Mouse (Mus musculus) liver, embryonic 14.5 days (tissue): ENCODE data around the gene Pfas. TPM values are rescaled to one million over a fixed set of nuclear protein-coding genes. Genes with fewer than 3 reads are reported as not detected.

Experiments used
- ATAC-seq: fragments of 200-750 bp; cut with Nextera tagmentation; 2 replicates; pipeline ENCODE4 v1.8.0; 2017; ENCODE audit warnings: moderate number of reproducible peaks, mild to moderate bottlenecking, moderate library complexity; ENCODE audit not compliant: insufficient read depth
- DNase-seq, 3 experiments: peaks; one replicate each; pipeline ENCODE4 v3.0.0-alpha.2; 2012 to 2013; ENCODE audit warnings: low read depth in 3 of 3, low spot score in 3 of 3
- H3K27ac ChIP-seq: fragments of 300-500 bp; sonication (generic); 2 replicates; pipeline ENCODE4 v1.5.1; 2014; ENCODE audit warnings: moderate library complexity, mild to moderate bottlenecking, control low read depth, inconsistent platforms
- H3K27me3 ChIP-seq: fragments of 300-500 bp; sonication (generic); 2 replicates; pipeline ENCODE4 v1.6.1; 2014; ENCODE audit warnings: mild to moderate bottlenecking, low read length, moderate library complexity; ENCODE audit not compliant: control insufficient read depth, insufficient read depth
- H3K36me3 ChIP-seq: fragments of 300-500 bp; sonication (generic); replicated peaks from 2 replicates; pipeline ENCODE4 v1.6.1; 2014; ENCODE audit warnings: low read depth; ENCODE audit not compliant: control insufficient read depth, insufficient read depth
- H3K4me1 ChIP-seq, 2 experiments: fragments of 200-500 bp in 1 of 2; fragments of 300-500 bp in 1 of 2; sonication (generic) in 1 of 2; replicated peaks; 2 replicates each; pipeline ENCODE4 v1.6.1; 2012 to 2014; ENCODE audit warnings: antibody characterized with exemption in 1 of 2, inconsistent platforms in 1 of 2, low read length in 1 of 2; ENCODE audit not compliant: control insufficient read depth in 2 of 2, insufficient read depth in 2 of 2
- H3K4me2 ChIP-seq: fragments of 300-500 bp; sonication (generic); 2 replicates; pipeline ENCODE4 v1.6.1; 2014; ENCODE audit warnings: low read depth, mild to moderate bottlenecking, control low read depth, moderate library complexity
- H3K4me3 ChIP-seq, 2 experiments: fragments of 200-500 bp in 1 of 2; fragments of 300-500 bp in 1 of 2; sonication (generic) in 1 of 2; 2 replicates each; pipeline ENCODE4 v1.5.1; 2012 to 2014; ENCODE audit warnings: low read depth in 2 of 2, low read length in 2 of 2, mild to moderate bottlenecking in 2 of 2, control low read depth in 1 of 2, inconsistent platforms in 1 of 2, moderate library complexity in 1 of 2; ENCODE audit not compliant: insufficient read depth in 1 of 2
- H3K9ac ChIP-seq: fragments of 300-500 bp; sonication (generic); replicated peaks from 2 replicates; pipeline ENCODE4 v1.6.1; 2014; ENCODE audit warnings: mild to moderate bottlenecking, control low read depth, moderate library complexity
- H3K9me3 ChIP-seq: fragments of 300-500 bp; sonication (generic); 2 replicates; pipeline ENCODE4 v1.6.1; 2016; ENCODE audit warnings: low read length, mixed read lengths; ENCODE audit not compliant: control insufficient read depth
- CTCF ChIP-seq: IDR thresholded peaks from 2 replicates; pipeline ENCODE4 v1.5.1; 2016; ENCODE audit warnings: antibody characterized with exemption, low read depth, control low read depth
- EP300 ChIP-seq: IDR thresholded peaks from 2 replicates; pipeline ENCODE4 v1.6.1; 2016; ENCODE audit warnings: antibody characterized with exemption, low read depth
- WGBS: fragments of 180-500 bp; shearing (Covaris S2); extraction: QIAGEN DNeasy Blood & Tissue Kit; methylation state at CpG from one replicate; pipeline ENCODE4 v1.1.7; 2014; ENCODE audit not compliant: insufficient replicate concordance; 5-methylcytosine and 5-hydroxymethylcytosine counted together
- polyA plus RNA-seq, 2 experiments: library from polyadenylated mRNA; depleted of rRNA in 1 of 2; stranded (reverse) in 1 of 2; unstranded in 1 of 2; fragments of >200 nt; fragmentation: Nextera tagmentation in 1 of 2; extraction: Ambion mirVana in 1 of 2; gene quantifications; 2 replicates each; pipeline versions ENCODE4 v1.2.1 to v1.2.3; 2012 to 2014

Pfas gene
- polyA plus RNA-seq, 2 experiments, result 11.4 to 15.1 TPM

- peak; percentile 74 to 82 (median 79) for DNase-seq
- Histone ChIP-seq H3K9ac (peak overlapping the region; percentile 73), H3K4me2 (peak overlapping the region; percentile 91), H3K27me3 (no peaks in the 10 kb centered on the region), H3K9me3 (no peaks in the 10 kb centered on the region), H3K27ac (peak overlapping the region; percentile 51), H3K36me3 (peaks cover 9% of the 10 kb centered on the region; the same call in 1 of the 2 replicates), H3K4me3 (peak overlapping the region; percentile 73 to 100), H3K4me1 (peaks cover 7 to 23% of the 10 kb centered on the region in 2 experiments)
- peak; percentile 55 for ATAC-seq
- under 1% methylated on average over 34 of the region's 34 CpGs for WGBS
- TF ChIP-seq CTCF (no peak), EP300 (no peak)
Observed at GRCm38 (mm10) chr11:69037231-69038061, 29.2 kb upstream of the Pfas start.

- 9% methylated on average over 20 of the region's 20 CpGs for WGBS
- peak overlapping the region; percentile 73 to 100 for H3K4me3 ChIP-seq
- no peak for TF ChIP-seq CTCF
- no peak for TF ChIP-seq EP300
- H3K27me3 ChIP-seq, result no peaks in the 10 kb centered on the region
- peak; percentile 33 for ATAC-seq
- peak; percentile 75 to 80 (median 75) for DNase-seq
- peak overlapping the region; percentile 73 for H3K9ac ChIP-seq
- H3K4me1 ChIP-seq, result peaks cover 7 to 23% of the 10 kb centered on the region in 2 experiments
- no peaks in the 10 kb centered on the region for H3K9me3 ChIP-seq
- peak overlapping the region; percentile 91 for H3K4me2 ChIP-seq
- H3K36me3 ChIP-seq, result peaks cover 9% of the 10 kb centered on the region; the same call in 1 of the 2 replicates
- H3K27ac ChIP-seq, result peak overlapping the region; percentile 51
Observed at GRCm38 (mm10) chr11:69036486-69037230, 28.4 kb upstream of the Pfas start.

GRCm38 (mm10) chr11:69035849-69036248 is 27.6 kb upstream of the Pfas start:
- H3K36me3 ChIP-seq, result peaks cover 9% of the 10 kb centered on the region; the same call in 1 of the 2 replicates
- no peak for ATAC-seq
- no peaks in the 10 kb centered on the region for H3K27me3 ChIP-seq
- H3K4me3 ChIP-seq, result peak overlapping the region in 1 of 2 experiments; percentile 73; a peak in 2 of 4 replicates
- peak; percentile 96 for TF ChIP-seq CTCF
- no peak for TF ChIP-seq EP300
- WGBS, result 3% methylated on average over 8 of the region's 8 CpGs
- H3K4me1 ChIP-seq, result peaks cover 7 to 23% of the 10 kb centered on the region in 2 experiments
- DNase-seq, result peak; percentile 79 to 82 (median 79)
- H3K9me3 ChIP-seq, result no peaks in the 10 kb centered on the region
- H3K27ac ChIP-seq, result 0 out of 2 replicates have a peak overlapping the region, but pooled peaks have one; percentile 1
- H3K4me2 ChIP-seq, result peak overlapping the region; percentile 91
- H3K9ac ChIP-seq, result no peak overlapping the region

GRCm38 (mm10) chr11:69035411-69035810 is 27.2 kb upstream of the Pfas start:
- DNase-seq (no peak), ATAC-seq (no peak)
- Histone ChIP-seq H3K27ac (0 out of 2 replicates have a peak overlapping the region, but pooled peaks have one; percentile 1), H3K4me3 (no peak overlapping the region), H3K4me2 (peak overlapping the region; percentile 91), H3K27me3 (no peaks in the 10 kb centered on the region), H3K9ac (no peak overlapping the region), H3K4me1 (peaks cover 7 to 23% of the 10 kb centered on the region in 2 experiments), H3K36me3 (peaks cover 9% of the 10 kb centered on the region; the same call in 1 of the 2 replicates), H3K9me3 (no peaks in the 10 kb centered on the region)
- TF ChIP-seq EP300 (no peak), CTCF (no peak)
- WGBS, result 74% methylated on average over 9 of the region's 9 CpGs
